Mouse (Mus musculus) spleen, adult 2 months (tissue): ENCODE data around the gene Rpl3. TPM values are rescaled to one million over a fixed set of nuclear protein-coding genes. Genes with fewer than 3 reads are reported as not detected.

Source experiments
- DNase-seq, 2 experiments: peaks; one replicate each; pipeline versions ENCODE4 v3.0.0 to v3.0.0-alpha.2; 2012 to 2021; ENCODE audit warnings: low spot score in 2 of 2, low read depth in 1 of 2
- H3K27ac ChIP-seq: fragments of 200-500 bp; 2 replicates; pipeline ENCODE4 v1.5.1; 2012; ENCODE audit warnings: low read length, inconsistent platforms; ENCODE audit not compliant: insufficient read depth
- H3K27me3 ChIP-seq: fragments of 200-500 bp; 2 replicates; pipeline ENCODE4 v1.6.1; 2012; ENCODE audit warnings: mild to moderate bottlenecking, moderate library complexity, low read length, inconsistent platforms; ENCODE audit not compliant: control insufficient read depth, insufficient read depth
- H3K36me3 ChIP-seq: fragments of 200-500 bp; 2 replicates; pipeline ENCODE4 v1.6.1; 2012; ENCODE audit warnings: mild to moderate bottlenecking, low read length, inconsistent platforms; ENCODE audit not compliant: control insufficient read depth, insufficient read depth
- H3K4me1 ChIP-seq: fragments of 200-500 bp; 2 replicates; pipeline ENCODE4 v1.6.1; 2011; ENCODE audit warnings: inconsistent platforms; ENCODE audit not compliant: control insufficient read depth, insufficient read depth, insufficient read length
- H3K4me3 ChIP-seq: fragments of 200-500 bp; 2 replicates; pipeline ENCODE4 v1.5.1; 2011; ENCODE audit warnings: mild to moderate bottlenecking, inconsistent platforms; ENCODE audit not compliant: insufficient read depth, insufficient read length; ENCODE audit errors: extremely low read depth
- CTCF ChIP-seq: fragments of 200-500 bp; IDR thresholded peaks from 2 replicates; pipeline ENCODE4 v1.5.1; 2011; ENCODE audit warnings: mild to moderate bottlenecking, inconsistent platforms; ENCODE audit not compliant: insufficient read depth, insufficient read length, insufficient replicate concordance; ENCODE audit errors: extremely low read depth
- POLR2A ChIP-seq: fragments of 200-500 bp; IDR thresholded peaks from 2 replicates; pipeline ENCODE4 v1.6.1; 2011; ENCODE audit warnings: low read depth, low read length, inconsistent platforms
- WGBS: fragments of 180-500 bp; shearing (Covaris S2); methylation state at CpG from one replicate; pipeline ENCODE4 v1.1.7; 2018; 5-methylcytosine and 5-hydroxymethylcytosine counted together
- polyA plus RNA-seq: library from polyadenylated mRNA; depleted of rRNA; stranded (reverse); fragments of >200 nt; gene quantifications from 2 replicates; pipeline ENCODE4 v1.2.3, GENCODE M21; 2012

Rpl3 gene
- polyA plus RNA-seq, 1 experiment, result 833 TPM

- WGBS, result 86% methylated on average over 5 of the region's 5 CpGs
- DNase-seq, result no peak
- TF ChIP-seq CTCF (no peak), POLR2A (no peak)
- no peaks in the 10 kb centered on the region for H3K4me1 ChIP-seq
- H3K4me3 ChIP-seq, result no peak overlapping the region
- H3K36me3 ChIP-seq, result no peaks in the 10 kb centered on the region
- no peak overlapping the region for H3K27ac ChIP-seq
- no peaks in the 10 kb centered on the region for H3K27me3 ChIP-seq
Measured at GRCm38 (mm10) chr15:80115256-80115655, 23.6 kb upstream of the Rpl3 start.

- DNase-seq, result no peak
- H3K27me3 ChIP-seq, result no peaks in the 10 kb centered on the region
- no peak for TF ChIP-seq CTCF
- TF ChIP-seq POLR2A, result no peak
- H3K4me3 ChIP-seq, result no peak overlapping the region
- WGBS, result 95% methylated on average over 7 of the region's 7 CpGs
- no peaks in the 10 kb centered on the region for H3K36me3 ChIP-seq
- no peaks in the 10 kb centered on the region for H3K4me1 ChIP-seq
- H3K27ac ChIP-seq, result no peak overlapping the region
Measured at GRCm38 (mm10) chr15:80114414-80114813, 22.7 kb upstream of the Rpl3 start.

- Histone ChIP-seq H3K4me3 (no peak overlapping the region), H3K36me3 (no peaks in the 10 kb centered on the region), H3K27ac (no peak overlapping the region), H3K27me3 (no peaks in the 10 kb centered on the region), H3K4me1 (no peaks in the 10 kb centered on the region)
- TF ChIP-seq CTCF (no peak), POLR2A (no peak)
- WGBS, result 54% methylated on average over 2 of the region's 2 CpGs
- no peak for DNase-seq
Measured at GRCm38 (mm10) chr15:80112499-80112898, 20.8 kb upstream of the Rpl3 start.

GRCm38 (mm10) chr15:80111436-80111835 is 19.8 kb upstream of the Rpl3 start:
- no peak overlapping the region for H3K4me3 ChIP-seq
- no peaks in the 10 kb centered on the region for H3K4me1 ChIP-seq
- H3K27ac ChIP-seq, result no peak overlapping the region
- WGBS, result 50% methylated on average over 12 of the region's 12 CpGs
- no peak for DNase-seq
- no peaks in the 10 kb centered on the region for H3K36me3 ChIP-seq
- TF ChIP-seq CTCF, result no peak
- TF ChIP-seq POLR2A, result no peak
- H3K27me3 ChIP-seq, result no peaks in the 10 kb centered on the region

GRCm38 (mm10) chr15:80107575-80107974 is 15.9 kb upstream of the Rpl3 start:
- H3K36me3 ChIP-seq, result no peaks in the 10 kb centered on the region
- no peaks in the 10 kb centered on the region for H3K4me1 ChIP-seq

GRCm38 (mm10) chr15:80107143-80107542 is 15.5 kb upstream of the Rpl3 start:
- no peaks in the 10 kb centered on the region for H3K36me3 ChIP-seq
- TF ChIP-seq POLR2A, result no peak
- no peak for TF ChIP-seq CTCF
- no peak for DNase-seq
- H3K4me3 ChIP-seq, result no peak overlapping the region
- H3K27ac ChIP-seq, result no peak overlapping the region
- 96% methylated on average over 8 of the region's 8 CpGs for WGBS
- no peaks in the 10 kb centered on the region for H3K27me3 ChIP-seq
- H3K4me1 ChIP-seq, result no peaks in the 10 kb centered on the region

More at GRCm38 (mm10) chr15:80107575-80107974, 15.9 kb upstream of the Rpl3 start:
- no peaks in the 10 kb centered on the region for H3K27me3 ChIP-seq
- DNase-seq, result no peak
- H3K4me3 ChIP-seq, result no peak overlapping the region
- TF ChIP-seq POLR2A, result no peak
- TF ChIP-seq CTCF, result no peak
- WGBS, result 93% methylated on average over 3 of the region's 3 CpGs
- H3K27ac ChIP-seq, result no peak overlapping the region

GRCm38 (mm10) chr15:80105490-80106410 is 14.1 kb upstream of the Rpl3 start:
- TF ChIP-seq CTCF, result no peak
- no peak for TF ChIP-seq POLR2A
- Histone ChIP-seq H3K4me3 (no peak overlapping the region), H3K27me3 (no peaks in the 10 kb centered on the region), H3K4me1 (no peaks in the 10 kb centered on the region), H3K27ac (no peak overlapping the region), H3K36me3 (no peaks in the 10 kb centered on the region)
- DNase-seq, result no peak
- 82% methylated on average over 12 of the region's 12 CpGs for WGBS
